Mouse (Mus musculus): ENCODE measurements around the gene Polr3e. TPM values are rescaled to one million over a fixed set of nuclear protein-coding genes. Genes with fewer than 3 reads are reported as not detected.

Gene Polr3e
- total and polyA plus RNA-seq, 3 experiments: 22.3 to 38.1 (median 33.6) TPM

DNA sequence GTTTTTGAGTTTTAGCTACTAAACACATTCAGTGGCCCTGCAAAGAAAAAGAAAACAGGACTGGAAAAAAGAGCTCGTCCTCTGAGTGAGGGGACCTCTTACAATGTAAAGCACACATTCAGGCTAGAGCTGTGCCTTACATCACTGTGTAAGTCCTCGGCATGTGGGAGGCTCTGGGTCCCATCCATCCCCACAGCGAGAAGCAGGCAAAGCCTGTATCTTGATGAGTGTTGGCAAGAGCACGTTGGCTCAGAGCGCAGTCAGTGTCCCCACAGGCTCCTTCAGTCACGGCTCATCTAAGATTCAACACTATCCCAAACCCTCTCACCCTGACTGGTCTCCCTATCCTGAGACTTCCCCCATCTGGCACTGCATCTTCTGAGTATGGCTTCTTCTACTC is 39.3 kb upstream of the Polr3e start:
- Histone ChIP-seq H3K4me1 (ENCODE audit: control insufficient read depth in 1 of 2, insufficient read depth in 2 of 2) (peaks cover 3 to 39% of the 10 kb centered on the region in 2 experiments; a peak in 2 of 4 replicates), H3K36me3 (replicated peaks in 1 of 2; ENCODE audit: control insufficient read depth in 1 of 2, insufficient read depth in 1 of 2, low read length in 1 of 2) (peaks cover 0 to 39% of the 10 kb centered on the region in 2 experiments), H3K27me3 (replicated peaks) (no peaks in the 10 kb centered on the region), H3K4me2 (ENCODE audit: insufficient read depth, low read depth, poor library complexity, severe bottlenecking) (no peak overlapping the region), H3K79me2 (replicated peaks; ENCODE audit: control insufficient read depth, extremely low read depth, insufficient read depth, poor library complexity, severe bottlenecking) (no peaks in the 10 kb centered on the region), H3K9me3 (replicated peaks; ENCODE audit: low read length) (no peaks in the 10 kb centered on the region), H3K9ac (ENCODE audit: insufficient read depth, low read depth) (no peak overlapping the region), H3K27ac (ENCODE audit: insufficient read depth, low read depth) (no peak overlapping the region), H3K4me3 (replicated peaks in 1 of 3; ENCODE audit: low read depth in 2 of 3, low read length in 2 of 3, poor library complexity in 1 of 3) (no peak overlapping the region)
- DNase-seq (ENCODE audit: extremely low read depth): no peak
- TF ChIP-seq JUN (IDR thresholded peaks at IDR 0.05; ENCODE audit: insufficient read depth, low read depth, low read length): no peak
- TF ChIP-seq ELF1 (IDR thresholded peaks at IDR 0.05; ENCODE audit: low read depth, low read length): no peak
- TF ChIP-seq CHD1 (IDR thresholded peaks at IDR 0.05; ENCODE audit: low read depth, low read length): no peak
- TF ChIP-seq EP300 (IDR thresholded peaks at IDR 0.05; ENCODE audit: low read length): no peak
- TF ChIP-seq SMC3 (IDR thresholded peaks at IDR 0.05; ENCODE audit: low read depth, low read length): no peak
- no peak for TF ChIP-seq MYC (IDR thresholded peaks at IDR 0.05; ENCODE audit: low read depth, low read length)
- no peak for TF ChIP-seq GABPA (IDR thresholded peaks at IDR 0.05; ENCODE audit: insufficient replicate concordance, low read depth, low read length)
- TF ChIP-seq USF1 (IDR thresholded peaks at IDR 0.05; ENCODE audit: low read depth, low read length): no peak
- TF ChIP-seq ZC3H11A (IDR thresholded peaks at IDR 0.05; ENCODE audit: low read depth, low read length): no peak
- dilution Hi-C loops (cut with MboI; ENCODE audit: extremely low pct_ligation_motif_present, extremely low pct_unique_long_range_greater_than_20kb, low sequenced_read_pairs) (no loop called here), in situ Hi-C loops (cut with MboI; ENCODE audit: low pct_ligation_motif_present, low pct_unique_long_range_greater_than_20kb, low sequenced_read_pairs) (no loop called here)

DNA sequence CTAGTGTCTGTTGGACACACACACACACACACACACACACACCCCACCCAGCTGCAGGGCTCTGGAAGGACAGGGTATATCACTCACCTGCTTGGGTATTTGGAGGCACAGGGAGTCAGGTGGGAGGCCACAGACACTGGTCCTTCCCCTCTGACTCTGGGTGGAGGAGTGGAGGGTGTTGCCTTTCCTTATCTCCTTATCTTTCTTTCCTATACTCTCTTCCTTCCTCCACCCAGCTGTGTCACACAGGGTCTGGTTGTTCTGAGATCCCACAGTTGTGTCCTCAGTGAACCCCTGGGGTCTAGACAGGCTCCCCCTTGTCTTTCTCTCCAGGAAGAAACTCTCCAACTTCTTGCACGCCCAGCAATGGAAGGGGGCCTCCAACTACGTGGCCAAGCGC is 37.6 kb upstream of the Polr3e start:
- in situ Hi-C loops (cut with MboI; ENCODE audit: low pct_ligation_motif_present, low pct_unique_long_range_greater_than_20kb, low sequenced_read_pairs) (no loop called here), dilution Hi-C loops (cut with MboI; ENCODE audit: extremely low pct_ligation_motif_present, extremely low pct_unique_long_range_greater_than_20kb, low sequenced_read_pairs) (no loop called here)
- Histone ChIP-seq H3K4me3 (replicated peaks in 1 of 3; ENCODE audit: low read depth in 2 of 3, low read length in 2 of 3, poor library complexity in 1 of 3) (no peak overlapping the region), H3K9ac (ENCODE audit: insufficient read depth, low read depth) (no peak overlapping the region), H3K27ac (ENCODE audit: insufficient read depth, low read depth) (no peak overlapping the region), H3K36me3 (replicated peaks in 1 of 2; ENCODE audit: control insufficient read depth in 1 of 2, insufficient read depth in 1 of 2, low read length in 1 of 2) (peaks cover 0 to 46% of the 10 kb centered on the region in 2 experiments), H3K9me3 (replicated peaks; ENCODE audit: low read length) (peaks cover 7% of the 10 kb centered on the region), H3K79me2 (replicated peaks; ENCODE audit: control insufficient read depth, extremely low read depth, insufficient read depth, poor library complexity, severe bottlenecking) (no peaks in the 10 kb centered on the region), H3K27me3 (replicated peaks) (no peaks in the 10 kb centered on the region), H3K4me1 (ENCODE audit: control insufficient read depth in 1 of 2, insufficient read depth in 2 of 2) (peaks cover 3 to 44% of the 10 kb centered on the region in 2 experiments; a peak in 2 of 4 replicates), H3K4me2 (ENCODE audit: insufficient read depth, low read depth, poor library complexity, severe bottlenecking) (no peak overlapping the region)
- DNase-seq (ENCODE audit: extremely low read depth): no peak
- TF ChIP-seq ZC3H11A (IDR thresholded peaks at IDR 0.05; ENCODE audit: low read depth, low read length) (no peak), NELFE (IDR thresholded peaks at IDR 0.05; ENCODE audit: low read depth, low read length) (no peak), EP300 (IDR thresholded peaks at IDR 0.05; ENCODE audit: low read length) (no peak), HCFC1 (IDR thresholded peaks at IDR 0.05; ENCODE audit: low read depth, low read length) (no peak), RAD21 (IDR thresholded peaks at IDR 0.05; ENCODE audit: low read depth, low read length) (no peak), SMC3 (IDR thresholded peaks at IDR 0.05; ENCODE audit: low read depth, low read length) (no peak), USF2 (conservative IDR thresholded peaks at IDR 0.05; ENCODE audit: low read depth, low read length) (no peak)

DNA sequence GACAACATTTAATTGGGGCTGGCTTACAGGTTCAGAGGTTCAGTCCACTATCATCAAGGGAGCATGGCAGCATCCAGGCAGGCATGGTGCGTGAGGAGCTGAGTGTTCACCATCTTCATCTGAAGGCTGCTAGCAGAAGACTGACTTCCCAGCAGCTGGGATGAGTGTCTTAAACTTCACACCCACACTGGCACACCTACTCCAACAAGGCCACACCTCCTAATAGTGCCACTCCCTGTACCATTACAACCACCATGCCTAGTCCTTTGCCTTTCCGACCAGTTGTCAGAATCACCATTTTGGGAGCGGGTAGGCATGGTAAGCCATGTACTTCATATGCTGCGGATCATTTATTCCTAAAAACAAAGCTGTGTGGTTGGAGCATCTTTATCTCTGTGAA is 36.8 kb upstream of the Polr3e start:
- in situ Hi-C loops (cut with MboI; ENCODE audit: low pct_ligation_motif_present, low pct_unique_long_range_greater_than_20kb, low sequenced_read_pairs): no loop called here
- dilution Hi-C loops (cut with MboI; ENCODE audit: extremely low pct_ligation_motif_present, extremely low pct_unique_long_range_greater_than_20kb, low sequenced_read_pairs): no loop called here
- TF ChIP-seq ELF1 (IDR thresholded peaks at IDR 0.05; ENCODE audit: low read depth, low read length): no peak
- TF ChIP-seq MAZ (IDR thresholded peaks at IDR 0.05; ENCODE audit: low read depth, low read length): no peak
- TF ChIP-seq MAX (IDR thresholded peaks at IDR 0.05; ENCODE audit: low read length): no peak
- TF ChIP-seq CHD2 (IDR thresholded peaks at IDR 0.05; ENCODE audit: low read length): no peak
- TF ChIP-seq ZMIZ1 (IDR thresholded peaks at IDR 0.05; ENCODE audit: low read depth, low read length): no peak
- TF ChIP-seq CHD1 (IDR thresholded peaks at IDR 0.05; ENCODE audit: low read depth, low read length): no peak
- TF ChIP-seq BHLHE40 (IDR thresholded peaks at IDR 0.05; ENCODE audit: low read depth, low read length): no peak
- no peak for TF ChIP-seq POLR2A (IDR thresholded peaks at IDR 0.05; ENCODE audit: low read depth, low read length)
- TF ChIP-seq MAFK (IDR thresholded peaks at IDR 0.05; ENCODE audit: insufficient replicate concordance, low read length): no peak
- no peak for TF ChIP-seq POLR2AphosphoS2 (IDR thresholded peaks at IDR 0.05; ENCODE audit: low read depth, low read length)
- no peak for TF ChIP-seq IRF4 (IDR thresholded peaks at IDR 0.05; ENCODE audit: low read depth, low read length)
- no peak for TF ChIP-seq ZKSCAN1 (IDR thresholded peaks at IDR 0.05; ENCODE audit: borderline replicate concordance, low read depth, low read length)
- no peak for TF ChIP-seq NRF1 (IDR thresholded peaks at IDR 0.05; ENCODE audit: low read depth, low read length)
- no peaks in the 10 kb centered on the region for H3K79me2 ChIP-seq (replicated peaks; ENCODE audit: control insufficient read depth, extremely low read depth, insufficient read depth, poor library complexity, severe bottlenecking)
- peaks cover 0 to 54% of the 10 kb centered on the region in 2 experiments for H3K36me3 ChIP-seq (replicated peaks in 1 of 2; ENCODE audit: control insufficient read depth in 1 of 2, insufficient read depth in 1 of 2, low read length in 1 of 2)
- H3K27me3 ChIP-seq (replicated peaks): no peaks in the 10 kb centered on the region
- peaks cover 3 to 41% of the 10 kb centered on the region in 2 experiments; a peak in 2 of 4 replicates for H3K4me1 ChIP-seq (ENCODE audit: control insufficient read depth in 1 of 2, insufficient read depth in 2 of 2)
- H3K9ac ChIP-seq (ENCODE audit: insufficient read depth, low read depth): no peak overlapping the region
- no peak for DNase-seq (ENCODE audit: extremely low read depth)
- H3K4me2 ChIP-seq (ENCODE audit: insufficient read depth, low read depth, poor library complexity, severe bottlenecking): no peak overlapping the region
- H3K27ac ChIP-seq (ENCODE audit: insufficient read depth, low read depth): no peak overlapping the region
- H3K4me3 ChIP-seq (replicated peaks in 1 of 3; ENCODE audit: low read depth in 2 of 3, low read length in 2 of 3, poor library complexity in 1 of 3): no peak overlapping the region
- H3K9me3 ChIP-seq (replicated peaks; ENCODE audit: low read length): peaks cover 7% of the 10 kb centered on the region
